Mouse (Mus musculus) cerebellum, adult 2 months (tissue): ENCODE results near the gene Supt5. TPM values are rescaled to one million over a fixed set of nuclear protein-coding genes. Genes with fewer than 3 reads are reported as not detected.

Source experiments
- DNase-seq, 2 experiments: peaks; one replicate each; pipeline ENCODE4 v3.0.0; 2021
- H3K27ac ChIP-seq: fragments of 200-500 bp; 2 replicates; pipeline ENCODE4 v1.5.1; 2012; ENCODE audit warnings: low read length, control low read depth, inconsistent platforms; ENCODE audit not compliant: insufficient read depth
- H3K27me3 ChIP-seq: fragments of 200-500 bp; 2 replicates; pipeline ENCODE4 v1.6.1; 2012; ENCODE audit warnings: inconsistent platforms, mild to moderate bottlenecking, low read length, moderate library complexity; ENCODE audit not compliant: control insufficient read depth, insufficient read depth
- H3K4me1 ChIP-seq: fragments of 200-500 bp; 2 replicates; pipeline ENCODE4 v1.6.1; 2011; ENCODE audit warnings: low read length; ENCODE audit not compliant: control insufficient read depth, insufficient read depth
- H3K4me3 ChIP-seq: fragments of 200-500 bp; replicated peaks from 2 replicates; pipeline ENCODE3; 2011; ENCODE audit warnings: mild to moderate bottlenecking, low read depth, low read length, control low read depth; ENCODE audit not compliant: insufficient read depth
- CTCF ChIP-seq: fragments of 200-500 bp; IDR thresholded peaks from 2 replicates; pipeline ENCODE4 v1.5.1; 2011; ENCODE audit warnings: low read depth, mild to moderate bottlenecking, control low read depth, low read length, moderate library complexity, borderline replicate concordance; ENCODE audit not compliant: insufficient read depth
- POLR2A ChIP-seq: fragments of 200-500 bp; IDR thresholded peaks from 2 replicates; pipeline ENCODE4 v1.6.1; 2011; ENCODE audit warnings: low read length, control low read depth, borderline replicate concordance; ENCODE audit not compliant: insufficient read depth
- WGBS: fragments of 180-500 bp; shearing (Covaris S2); methylation state at CpG from one replicate; pipeline ENCODE4 v1.1.7; 2018; 5-methylcytosine and 5-hydroxymethylcytosine counted together
- polyA plus RNA-seq: library from polyadenylated mRNA; depleted of rRNA; stranded (reverse); fragments of >200 nt; gene quantifications from 2 replicates; pipeline ENCODE4 v1.2.3, GENCODE M21; 2012

Supt5 gene
- polyA plus RNA-seq, 1 experiment, result 121 TPM

- DNase-seq, result no peak
- 81% methylated on average over 2 of the region's 2 CpGs for WGBS
- H3K4me1 ChIP-seq, result peaks cover 5% of the 10 kb centered on the region; the same call in 1 of the 2 replicates
- H3K27me3 ChIP-seq, result no peaks in the 10 kb centered on the region
- TF ChIP-seq CTCF (no peak), POLR2A (no peak)
- no peak overlapping the region for H3K4me3 ChIP-seq
- no peak overlapping the region for H3K27ac ChIP-seq
Measured at GRCm38 (mm10) chr7:28353267-28353666, 14.7 kb upstream of the Supt5 start.

GRCm38 (mm10) chr7:28351676-28352191 is 13.2 kb upstream of the Supt5 start:
- H3K4me1 ChIP-seq, result peaks cover 5% of the 10 kb centered on the region; the same call in 1 of the 2 replicates
- no peak overlapping the region for H3K27ac ChIP-seq
- no peak for DNase-seq
- 28% methylated on average over 4 of the region's 4 CpGs for whole genome bisulfite sequencing
- TF ChIP-seq CTCF (no peak), POLR2A (no peak)
- no peaks in the 10 kb centered on the region for H3K27me3 ChIP-seq
- peak overlapping the region; percentile 37 for H3K4me3 ChIP-seq

GRCm38 (mm10) chr7:28350155-28350883 is 11.8 kb upstream of the Supt5 start, which contains the start of gene Rps16:
Rps16 (plus strand) TSS chr7:28350652.
- Histone ChIP-seq H3K4me1 (peaks cover 5% of the 10 kb centered on the region; the same call in 1 of the 2 replicates), H3K4me3 (peak within 1 kb of the TSS; percentile 98), H3K27me3 (no peaks in the 10 kb centered on the region), H3K27ac (peak within 1 kb of the TSS; percentile 83)
- DNase-seq, result peak; percentile 98 to 99
- under 1% methylated on average over 50 of the region's 50 CpGs for WGBS
- TF ChIP-seq CTCF, result no peak
- TF ChIP-seq POLR2A, result peak; percentile 83; the same call in 1 of the 2 replicates

GRCm38 (mm10) chr7:28348601-28349000 is 10.1 kb upstream of the Supt5 start:
- Histone ChIP-seq H3K27ac (no peak overlapping the region), H3K27me3 (no peaks in the 10 kb centered on the region), H3K4me1 (peaks cover 5% of the 10 kb centered on the region; the same call in 1 of the 2 replicates), H3K4me3 (no peak overlapping the region)
- 61% methylated on average over 7 of the region's 7 CpGs for WGBS
- DNase-seq, result no peak
- TF ChIP-seq POLR2A (no peak), CTCF (no peak)

- TF ChIP-seq CTCF, result no peak
- no peak for TF ChIP-seq POLR2A
- no peak overlapping the region for H3K27ac ChIP-seq
- no peak for DNase-seq
- H3K4me1 ChIP-seq, result peaks cover 5% of the 10 kb centered on the region; the same call in 1 of the 2 replicates
- H3K27me3 ChIP-seq, result no peaks in the 10 kb centered on the region
- WGBS, result 66% methylated on average over 3 of the region's 3 CpGs
- no peak overlapping the region for H3K4me3 ChIP-seq
Measured at GRCm38 (mm10) chr7:28347746-28348145, 9.2 kb upstream of the Supt5 start.

- peak; percentile 43 to 71 for DNase-seq
- no peaks in the 10 kb centered on the region for H3K27me3 ChIP-seq
- no peak overlapping the region for H3K27ac ChIP-seq
- under 1% methylated on average over 4 of the region's 4 CpGs for WGBS
- H3K4me1 ChIP-seq, result no peaks in the 10 kb centered on the region
- no peak overlapping the region for H3K4me3 ChIP-seq
- TF ChIP-seq CTCF (peak; percentile 76), POLR2A (no peak)
Measured at GRCm38 (mm10) chr7:28344637-28345036, 6.1 kb upstream of the Supt5 start.

GRCm38 (mm10) chr7:28341381-28341780 is 2.8 kb upstream of the Supt5 start:
- H3K4me1 ChIP-seq, result no peaks in the 10 kb centered on the region
- no peaks in the 10 kb centered on the region for H3K27me3 ChIP-seq
- DNase-seq, result no peak
- 53% methylated on average over 7 of the region's 7 CpGs for WGBS
- no peak overlapping the region for H3K4me3 ChIP-seq
- no peak overlapping the region for H3K27ac ChIP-seq
- TF ChIP-seq CTCF, result no peak
- no peak for TF ChIP-seq POLR2A
